Mouse (Mus musculus) liver, adult 2 months (tissue): ENCODE measurements around the gene Adpgk.

Experiments used
- CTCF ChIP-seq: fragments of 200-500 bp; IDR thresholded peaks from 2 replicates; pipeline ENCODE4 v1.5.1; 2011; ENCODE audit warnings: low read depth, low read length, control low read depth
- POLR2A ChIP-seq: fragments of 200-500 bp; IDR thresholded peaks from 2 replicates; pipeline ENCODE4 v1.6.1; 2011; ENCODE audit warnings: low read length, control low read depth; ENCODE audit not compliant: insufficient read depth; ENCODE audit errors: extremely low read depth

DNA sequence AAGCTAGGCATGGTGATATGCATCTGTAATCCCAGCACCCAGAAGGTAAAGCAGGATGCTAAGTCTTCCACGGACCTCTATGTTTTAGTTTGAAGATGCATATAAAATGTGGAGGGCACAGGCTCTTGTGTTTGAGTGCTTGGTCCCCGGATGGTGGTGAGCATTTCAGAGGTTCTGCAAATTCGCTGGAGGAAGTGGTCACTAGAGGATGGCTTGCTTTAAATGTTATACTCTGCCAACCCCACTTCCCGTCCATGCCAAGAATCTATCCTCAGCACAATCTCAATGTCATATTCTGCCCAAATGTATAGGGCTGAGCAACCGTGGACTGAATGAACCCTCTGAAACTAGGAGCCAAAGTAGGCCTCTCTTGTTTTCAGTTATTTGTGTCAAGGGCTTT is 10.5 kb upstream of the Adpgk start:
- TF ChIP-seq CTCF (no peak), POLR2A (no peak)
